Comparison of ENCODE assay signal across 22 mouse cellular contexts in the genomic region with DNA sequence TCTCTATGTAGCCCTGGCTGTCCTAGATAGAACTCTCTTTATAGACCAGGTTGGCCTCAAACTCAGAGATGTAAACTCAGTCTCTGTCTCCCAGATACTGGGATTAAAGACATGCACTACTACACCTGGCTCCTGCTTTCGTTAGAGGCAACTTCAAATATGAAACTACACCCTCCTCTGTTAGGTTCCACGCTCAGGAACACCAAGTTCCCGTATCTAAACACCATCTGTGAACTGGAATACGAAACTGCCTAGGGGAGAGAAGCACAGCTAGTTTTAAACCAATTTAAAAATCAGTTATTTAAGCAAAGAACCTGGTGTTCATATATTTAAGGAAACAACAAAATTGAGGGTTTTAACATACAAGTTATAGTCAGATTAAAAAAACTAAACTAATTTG. TPM values are rescaled to one million over a fixed set of nuclear protein-coding genes. Genes with fewer than 3 reads are reported as not detected.
DNase-seq lines count a peak whose midpoint lies in the region; ATAC-seq and TF ChIP-seq lines count a peak whose summit lies in the region.
"Had no signal": no experiment of that assay in that cellular context is flagged by ENCODE, and none has a peak within 500 bp of the region (broad histone marks: within the 10 kb centered on the region; RNA-seq: fewer than 3 reads in every experiment).

No protein-coding gene starts in this region.

- H3K4me2 ChIP-seq in kidney, embryonic 15.5 days: no peak overlapping the region
- no peak overlapping the region for H3K4me2 ChIP-seq in liver, embryonic 11.5 days
- H3K4me2 ChIP-seq: forebrain, embryonic 13.5 days; heart, embryonic 11.5 days; hindbrain, embryonic 12.5 days; hindbrain, embryonic 15.5 days had no signal

- 65% methylated on average over 4 of the region's 4 CpGs for WGBS in kidney, embryonic 15.5 days
- 17% methylated on average over 4 of the region's 4 CpGs for WGBS in liver, adult 2 months
- 76% methylated on average over 4 of the region's 4 CpGs for WGBS in liver, embryonic 11.5 days

- peaks cover 62% of the 10 kb centered on the region for H3K79me2 ChIP-seq in liver, adult 2 months (ENCODE audit: control insufficient read depth, insufficient read depth, low read length)

- no peak overlapping the region for H3K9ac ChIP-seq in kidney, embryonic 15.5 days
- H3K9ac ChIP-seq in liver, adult 2 months (ENCODE audit: low read depth, low read length): no peak overlapping the region
- no peak overlapping the region for H3K9ac ChIP-seq in liver, embryonic 11.5 days (ENCODE audit: low read depth, low read length)
- H3K9ac ChIP-seq: forebrain, embryonic 13.5 days; hindbrain, embryonic 12.5 days; hindbrain, embryonic 15.5 days had no signal

- H3K27me3 ChIP-seq in kidney, embryonic 15.5 days: no peaks in the 10 kb centered on the region
- no peaks in the 10 kb centered on the region for H3K27me3 ChIP-seq in liver, adult 2 months (ENCODE audit: control insufficient read depth, insufficient read depth, low read length)
- H3K27me3 ChIP-seq in liver, embryonic 11.5 days (replicated peaks; ENCODE audit: control insufficient read depth, insufficient read depth, low read length): no peaks in the 10 kb centered on the region
- H3K27me3 ChIP-seq: forebrain, embryonic 13.5 days; hindbrain, embryonic 12.5 days; hindbrain, embryonic 15.5 days had no signal

- DNase-seq in frontal cortex, adult 2 months (ENCODE audit: extremely low spot score in 1 of 2, low spot score in 1 of 2): no peak
- no peak for DNase-seq in kidney, postnatal 36 days
- no peak for DNase-seq in liver, adult 2 months (ENCODE audit: extremely low read depth, low read depth, low spot score)
- DNase-seq in liver, embryonic 11.5 days (ENCODE audit: low spot score): no peak
- DNase-seq in spleen, postnatal 36 days (ENCODE audit: low spot score in 2 of 2): no peak
- DNase-seq: adrenal gland, adult 8-10 months; adrenal gland, postnatal 25 days; cerebellum, adult 18-20 months; cerebellum, adult 9-10 months; cerebellum, postnatal 14 days; gastrocnemius, postnatal 10 days; heart, adult 2 months had no signal

- TF ChIP-seq POLR2A in liver, adult 2 months (IDR thresholded peaks at IDR 0.05; ENCODE audit: extremely low read depth, insufficient read depth, low read length): no peak

- no peaks in the 10 kb centered on the region for H3K36me3 ChIP-seq in kidney, embryonic 15.5 days
- no peaks in the 10 kb centered on the region for H3K36me3 ChIP-seq in liver, adult 2 months (ENCODE audit: control insufficient read depth, insufficient read depth, low read length)
- H3K36me3 ChIP-seq in liver, embryonic 11.5 days (ENCODE audit: control insufficient read depth, insufficient read depth, low read length): no peaks in the 10 kb centered on the region; the same call in 1 of the 2 replicates
- H3K36me3 ChIP-seq: hindbrain, embryonic 12.5 days; hindbrain, embryonic 15.5 days had no signal

- no peak overlapping the region for H3K4me3 ChIP-seq in kidney, embryonic 15.5 days (replicated peaks)
- no peak overlapping the region for H3K4me3 ChIP-seq in liver, adult 2 months (ENCODE audit: insufficient read depth, low read depth, low read length)
- no peak overlapping the region for H3K4me3 ChIP-seq in liver, embryonic 11.5 days (ENCODE audit: low read depth, low read length)
- H3K4me3 ChIP-seq: forebrain, embryonic 10.5 days; forebrain, embryonic 13.5 days; heart, adult 2 months; hindbrain, embryonic 12.5 days; hindbrain, embryonic 15.5 days had no signal

- ATAC-seq in frontal cortex, adult (ENCODE audit: low TSS enrichment): 0 out of 2 replicates have a peak, but pooled peaks have one; percentile 17
- ATAC-seq in kidney, embryonic 15.5 days (replicated peaks; ENCODE audit: low FRiP score): 0 out of 2 replicates have a peak, but pooled peaks have one; percentile 28
- ATAC-seq in liver, embryonic 11.5 days (replicated peaks; ENCODE audit: low FRiP score): no peak
- ATAC-seq in megakaryocyte progenitor cell, adult 5-6 weeks (replicated peaks; ENCODE audit: poor library complexity): 0 out of 2 replicates have a peak, but pooled peaks have one; percentile 12
- ATAC-seq: activated CD4-positive, CD25-positive, alpha-beta regulatory T cell, adult 4 months; forebrain, embryonic 13.5 days; forebrain, embryonic 16.5 days had no signal

- no peak overlapping the region for H3K27ac ChIP-seq in kidney, embryonic 15.5 days
- H3K27ac ChIP-seq in liver, adult 2 months (replicated peaks; ENCODE audit: insufficient read depth, low read depth, low read length): peak overlapping the region; percentile 39; the same call in 1 of the 2 replicates
- no peak overlapping the region for H3K27ac ChIP-seq in liver, embryonic 11.5 days (ENCODE audit: low read depth, low read length)
- H3K27ac ChIP-seq: forebrain, embryonic 10.5 days; forebrain, embryonic 13.5 days; heart, adult 2 months; hindbrain, embryonic 12.5 days; hindbrain, embryonic 15.5 days had no signal

- no peaks in the 10 kb centered on the region for H3K9me3 ChIP-seq in kidney, embryonic 15.5 days (replicated peaks)
- no peaks in the 10 kb centered on the region for H3K9me3 ChIP-seq in liver, embryonic 11.5 days (ENCODE audit: control insufficient read depth, low read length)
- H3K9me3 ChIP-seq: forebrain, embryonic 10.5 days; forebrain, embryonic 13.5 days; hindbrain, embryonic 12.5 days; hindbrain, embryonic 15.5 days had no signal

- H3K4me1 ChIP-seq in kidney, embryonic 15.5 days: peaks cover 57% of the 10 kb centered on the region
- H3K4me1 ChIP-seq in liver, adult 2 months (ENCODE audit: control insufficient read depth, insufficient read depth, low read length): peaks cover 49% of the 10 kb centered on the region
- H3K4me1 ChIP-seq in liver, embryonic 11.5 days (replicated peaks; ENCODE audit: control insufficient read depth, insufficient read depth, low read length): peaks cover 16% of the 10 kb centered on the region

- TF ChIP-seq CTCF in liver, adult 2 months (IDR thresholded peaks at IDR 0.05; ENCODE audit: low read depth, low read length): no peak

RNA-seq across cellular contexts. Expression of a gene that starts 56.9 kb away (rescaled TPM):
- polyA plus RNA-seq in frontal cortex, adult 2 months (2012; rRNA removed): 19.2 and 19.6 TPM in 2 replicates
- polyA plus RNA-seq in kidney, embryonic 15.5 days (2015; fragmentation: Nextera tagmentation; extraction: Ambion mirVana): 11.3 TPM in 2 replicates
- 6.9 and 8.1 TPM in 2 replicates for total RNA-seq in liver, adult 2 months (2014; rRNA removed)
- polyA plus RNA-seq in liver, adult 2 months (2012; rRNA removed): 4.9 and 7.9 TPM in 2 replicates
- 7.3 and 8.3 TPM in 2 replicates for polyA plus RNA-seq in liver, embryonic 11.5 days (2014; fragmentation: Nextera tagmentation; extraction: Ambion mirVana)
- total RNA-seq in megakaryocyte progenitor cell, adult 5-6 weeks (2015): 16.1 and 16.5 TPM in 2 replicates
- total RNA-seq in megakaryocyte progenitor cell, adult 5-6 weeks (2017): 9.5 and 12.5 TPM in 2 replicates
